Mouse (Mus musculus): ENCODE results near the gene Kansl1. TPM values are rescaled to one million over a fixed set of nuclear protein-coding genes. Genes with fewer than 3 reads are reported as not detected.
A peak's percentile ranks its signal among the peaks of the same experiment; 100 is the strongest.

Gene Kansl1
- total and polyA plus RNA-seq, 3 experiments = 17.3 to 48.4 (median 24.7) TPM

DNA sequence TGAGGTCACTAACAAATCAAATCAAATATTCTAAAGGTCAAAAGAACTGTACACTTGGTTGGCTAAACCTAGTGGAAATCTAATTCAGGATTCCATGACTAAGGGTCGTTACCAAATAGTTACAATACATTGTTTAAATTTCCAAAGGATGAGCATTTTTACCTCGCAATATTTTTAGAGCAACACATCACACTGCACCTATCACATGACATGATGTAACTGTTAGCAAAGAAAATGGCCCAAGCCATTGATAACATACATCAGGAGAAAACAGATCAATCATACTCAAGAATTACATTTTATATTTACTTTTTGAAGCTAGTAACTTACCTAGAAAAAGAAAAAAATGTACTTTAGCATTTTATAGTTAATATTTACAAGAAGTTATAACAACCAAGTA is 29.0 kb downstream of the Kansl1 start (continued):
- TF ChIP-seq USF1 (IDR thresholded peaks at IDR 0.05; ENCODE audit: low read depth, low read length) (no peak; the same call in 1 of the 2 replicates), PAX5 (IDR thresholded peaks at IDR 0.05; ENCODE audit: low read length) (no peak), MEF2A (IDR thresholded peaks at IDR 0.05; ENCODE audit: borderline replicate concordance, low read depth, low read length) (peak; percentile 77), CHD1 (IDR thresholded peaks at IDR 0.05; ENCODE audit: low read depth, low read length) (0 out of 2 replicates have a peak, but pooled peaks have one; percentile 26), TCF12 (IDR thresholded peaks at IDR 0.05; ENCODE audit: low read depth, low read length) (no peak), E2F4 (IDR thresholded peaks at IDR 0.05; ENCODE audit: insufficient replicate concordance, low read depth, low read length) (no peak), RCOR1 (conservative IDR thresholded peaks at IDR 0.05; ENCODE audit: low read depth, low read length) (no peak), TBP (conservative IDR thresholded peaks at IDR 0.05; ENCODE audit: low read depth, low read length) (no peak; the same call in 1 of the 2 replicates)

DNA sequence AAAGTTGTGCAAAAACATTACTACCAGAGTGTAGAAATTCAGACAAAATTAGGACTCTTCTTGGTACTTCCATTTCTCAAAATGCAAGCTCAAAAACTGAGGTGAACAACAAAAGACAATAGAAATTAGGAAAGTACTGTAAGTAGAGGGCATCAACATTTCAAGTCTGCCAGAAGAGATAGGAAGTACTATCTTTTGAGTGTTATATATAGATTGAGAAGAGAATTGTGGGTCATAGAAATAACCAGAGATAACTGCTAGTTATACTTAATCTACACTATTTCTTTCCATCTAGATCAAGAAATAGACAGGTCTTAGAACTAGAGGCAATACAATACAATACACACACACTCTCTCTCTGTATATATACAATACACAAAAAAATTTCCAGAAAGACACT is 30.2 kb downstream of the Kansl1 start:
- Histone ChIP-seq H3K4me2 (ENCODE audit: insufficient read depth, low read depth, poor library complexity, severe bottlenecking) (peak overlapping the region; percentile 85), H3K4me1 (ENCODE audit: control insufficient read depth in 1 of 2, insufficient read depth in 2 of 2) (peaks cover 8 to 56% of the 10 kb centered on the region in 2 experiments), H3K79me2 (replicated peaks; ENCODE audit: control insufficient read depth, extremely low read depth, insufficient read depth, poor library complexity, severe bottlenecking) (peaks cover 69% of the 10 kb centered on the region), H3K4me3 (replicated peaks in 1 of 3; ENCODE audit: low read depth in 2 of 3, low read length in 2 of 3, poor library complexity in 1 of 3) (no peak overlapping the region), H3K27me3 (replicated peaks) (no peaks in the 10 kb centered on the region), H3K9ac (ENCODE audit: insufficient read depth, low read depth) (peak overlapping the region; percentile 66; the same call in 1 of the 2 replicates), H3K36me3 (replicated peaks in 1 of 2; ENCODE audit: control insufficient read depth in 1 of 2, insufficient read depth in 1 of 2, low read length in 1 of 2) (peaks cover 4 to 14% of the 10 kb centered on the region in 2 experiments), H3K9me3 (replicated peaks; ENCODE audit: low read length) (no peaks in the 10 kb centered on the region), H3K27ac (ENCODE audit: insufficient read depth, low read depth) (no peak overlapping the region)
- in situ Hi-C loops (cut with MboI; ENCODE audit: low pct_ligation_motif_present, low pct_unique_long_range_greater_than_20kb, low sequenced_read_pairs) = no loop called here
- TF ChIP-seq BHLHE40 (IDR thresholded peaks at IDR 0.05; ENCODE audit: low read depth, low read length) (no peak), ZNF384 (IDR thresholded peaks at IDR 0.05; ENCODE audit: low read depth, low read length) (no peak), JUND (conservative IDR thresholded peaks at IDR 0.05; ENCODE audit: low read depth, low read length) (no peak), CTCF (conservative IDR thresholded peaks at IDR 0.05 in 1 of 2, IDR thresholded peaks at IDR 0.05 in 1 of 2; ENCODE audit: low read depth in 2 of 2, low read length in 2 of 2) (no peak), ZKSCAN1 (IDR thresholded peaks at IDR 0.05; ENCODE audit: borderline replicate concordance, low read depth, low read length) (no peak), CHD2 (IDR thresholded peaks at IDR 0.05; ENCODE audit: low read length) (no peak), TBP (conservative IDR thresholded peaks at IDR 0.05; ENCODE audit: low read depth, low read length) (no peak), MAFK (IDR thresholded peaks at IDR 0.05; ENCODE audit: insufficient replicate concordance, low read length) (no peak), MEF2A (IDR thresholded peaks at IDR 0.05; ENCODE audit: borderline replicate concordance, low read depth, low read length) (no peak), EP300 (IDR thresholded peaks at IDR 0.05; ENCODE audit: low read length) (no peak), RAD21 (IDR thresholded peaks at IDR 0.05; ENCODE audit: low read depth, low read length) (no peak), JUN (IDR thresholded peaks at IDR 0.05; ENCODE audit: insufficient read depth, low read depth, low read length) (no peak), NELFE (IDR thresholded peaks at IDR 0.05; ENCODE audit: low read depth, low read length) (no peak), CHD1 (IDR thresholded peaks at IDR 0.05; ENCODE audit: low read depth, low read length) (no peak), USF1 (IDR thresholded peaks at IDR 0.05; ENCODE audit: low read depth, low read length) (no peak), NRF1 (IDR thresholded peaks at IDR 0.05; ENCODE audit: low read depth, low read length) (no peak), RCOR1 (conservative IDR thresholded peaks at IDR 0.05; ENCODE audit: low read depth, low read length) (no peak)
- dilution Hi-C loops (cut with MboI; ENCODE audit: extremely low pct_ligation_motif_present, extremely low pct_unique_long_range_greater_than_20kb, low sequenced_read_pairs) = no loop called here
- DNase-seq (ENCODE audit: extremely low read depth) = no peak

Measured in CH12.LX (cell line).